Mouse (Mus musculus) cerebellum, adult 2 months (tissue): ENCODE data around the gene Dars2. TPM values are rescaled to one million over a fixed set of nuclear protein-coding genes. Genes with fewer than 3 reads are reported as not detected.
"Not testable (repeated sequence)": the region's sequence is repeated elsewhere in the genome, so short reads cannot be mapped to it uniquely, and the experiment has no call there.

ENCODE experiments used
- DNase-seq, 2 experiments: peaks; one replicate each; pipeline ENCODE4 v3.0.0; 2021
- H3K27ac ChIP-seq: fragments of 200-500 bp; 2 replicates; pipeline ENCODE4 v1.5.1; 2012; ENCODE audit warnings: low read length, control low read depth, inconsistent platforms; ENCODE audit not compliant: insufficient read depth
- H3K27me3 ChIP-seq: fragments of 200-500 bp; 2 replicates; pipeline ENCODE4 v1.6.1; 2012; ENCODE audit warnings: inconsistent platforms, mild to moderate bottlenecking, low read length, moderate library complexity; ENCODE audit not compliant: control insufficient read depth, insufficient read depth
- H3K4me1 ChIP-seq: fragments of 200-500 bp; 2 replicates; pipeline ENCODE4 v1.6.1; 2011; ENCODE audit warnings: low read length; ENCODE audit not compliant: control insufficient read depth, insufficient read depth
- H3K4me3 ChIP-seq: fragments of 200-500 bp; replicated peaks from 2 replicates; pipeline ENCODE3; 2011; ENCODE audit warnings: mild to moderate bottlenecking, low read depth, low read length, control low read depth; ENCODE audit not compliant: insufficient read depth
- CTCF ChIP-seq: fragments of 200-500 bp; IDR thresholded peaks from 2 replicates; pipeline ENCODE4 v1.5.1; 2011; ENCODE audit warnings: low read depth, mild to moderate bottlenecking, control low read depth, low read length, moderate library complexity, borderline replicate concordance; ENCODE audit not compliant: insufficient read depth
- POLR2A ChIP-seq: fragments of 200-500 bp; IDR thresholded peaks from 2 replicates; pipeline ENCODE4 v1.6.1; 2011; ENCODE audit warnings: low read length, control low read depth, borderline replicate concordance; ENCODE audit not compliant: insufficient read depth
- WGBS: fragments of 180-500 bp; shearing (Covaris S2); methylation state at CpG from one replicate; pipeline ENCODE4 v1.1.7; 2018; 5-methylcytosine and 5-hydroxymethylcytosine counted together
- polyA plus RNA-seq: library from polyadenylated mRNA; depleted of rRNA; stranded (reverse); fragments of >200 nt; gene quantifications from 2 replicates; pipeline ENCODE4 v1.2.3, GENCODE M21; 2012

Dars2 gene
- polyA plus RNA-seq, 1 experiment: 21.2 TPM

GRCm38 (mm10) chr1:161034435-161035280 lies 35.8 kb downstream of the Dars2 start, which contains the start of gene Zbtb37:
Gene Zbtb37 (minus strand): TSS chr1:161034849.
- peak; percentile 97 for DNase-seq
- Histone ChIP-seq H3K27ac (peak within 1 kb of the TSS; percentile 73), H3K27me3 (no peaks in the 10 kb centered on the region), H3K4me3 (peak within 1 kb of the TSS; percentile 80), H3K4me1 (peaks cover 4% of the 10 kb centered on the region; the same call in 1 of the 2 replicates)
- under 1% methylated on average over 70 of the region's 76 CpGs for WGBS
- TF ChIP-seq POLR2A: peak; percentile 100
- no peak for TF ChIP-seq CTCF

- Histone ChIP-seq H3K4me1 (peaks cover 4% of the 10 kb centered on the region; the same call in 1 of the 2 replicates), H3K27ac (no peak overlapping the region), H3K4me3 (peak overlapping the region; percentile 80), H3K27me3 (no peaks in the 10 kb centered on the region)
- no peak for DNase-seq
- 2% methylated on average over 21 of the region's 21 CpGs for WGBS
- TF ChIP-seq CTCF (no peak), POLR2A (no peak)
Measured at GRCm38 (mm10) chr1:161033856-161034434, 36.5 kb downstream of the Dars2 start.

GRCm38 (mm10) chr1:161032345-161032744 lies 38.1 kb downstream of the Dars2 start:
- peaks cover under 1% of the 10 kb centered on the region; the same call in 1 of the 2 replicates for H3K4me1 ChIP-seq
- no peak overlapping the region for H3K4me3 ChIP-seq
- no peak for DNase-seq
- TF ChIP-seq POLR2A (no peak), CTCF (no peak)
- no peaks in the 10 kb centered on the region for H3K27me3 ChIP-seq
- WGBS: 86% methylated on average over 7 of the region's 7 CpGs
- H3K27ac ChIP-seq: no peak overlapping the region

- 90% methylated on average over 9 of the region's 9 CpGs for WGBS
Measured at GRCm38 (mm10) chr1:161031881-161032280, 38.6 kb downstream of the Dars2 start.

GRCm38 (mm10) chr1:161030058-161030457 lies 40.4 kb downstream of the Dars2 start:
- H3K4me3 ChIP-seq: no peak overlapping the region
- TF ChIP-seq CTCF (no peak), POLR2A (no peak)
- H3K27ac ChIP-seq: no peak overlapping the region
- no peaks in the 10 kb centered on the region for H3K4me1 ChIP-seq
- H3K27me3 ChIP-seq: no peaks in the 10 kb centered on the region
- 96% methylated on average over 3 of the region's 3 CpGs for WGBS
- no peak for DNase-seq

More at GRCm38 (mm10) chr1:161031881-161032280, 38.6 kb downstream of the Dars2 start:
- TF ChIP-seq POLR2A (no peak), CTCF (no peak)
- Histone ChIP-seq H3K4me3 (no peak overlapping the region), H3K27me3 (no peaks in the 10 kb centered on the region), H3K4me1 (no peaks in the 10 kb centered on the region), H3K27ac (no peak overlapping the region)
- DNase-seq: no peak

GRCm38 (mm10) chr1:161028427-161028826 lies 42.0 kb downstream of the Dars2 start:
- not testable (repeated sequence) for H3K4me3 ChIP-seq, DNase-seq, H3K4me1 ChIP-seq, H3K27ac ChIP-seq, H3K27me3 ChIP-seq
- WGBS: 97% methylated on average over 1 of the region's 1 CpGs

GRCm38 (mm10) chr1:161027196-161027595 lies 43.3 kb downstream of the Dars2 start:
- no peak for DNase-seq
- Histone ChIP-seq H3K4me1 (no peaks in the 10 kb centered on the region), H3K27me3 (no peaks in the 10 kb centered on the region), H3K27ac (no peak overlapping the region), H3K4me3 (no peak overlapping the region)
- 89% methylated on average over 2 of the region's 2 CpGs for WGBS
- TF ChIP-seq POLR2A (no peak), CTCF (no peak)

GRCm38 (mm10) chr1:161025410-161026210 lies 44.8 kb downstream of the Dars2 start:
- 82% methylated on average over 5 of the region's 5 CpGs for WGBS
- no peak for DNase-seq
- Histone ChIP-seq H3K27ac (no peak overlapping the region), H3K4me1 (no peaks in the 10 kb centered on the region), H3K27me3 (no peaks in the 10 kb centered on the region), H3K4me3 (no peak overlapping the region)
- TF ChIP-seq CTCF (no peak), POLR2A (no peak)
